Mouse (Mus musculus) midbrain, postnatal 0 days (tissue): ENCODE results near the gene Gm20696. TPM values are rescaled to one million over a fixed set of nuclear protein-coding genes. Genes with fewer than 3 reads are reported as not detected.

Experiments
- ATAC-seq: fragments of 200-750 bp; cut with Nextera tagmentation; 2 replicates; pipeline ENCODE4 v1.8.0; 2017; ENCODE audit warnings: moderate number of reproducible peaks, mild to moderate bottlenecking, moderate TSS enrichment, moderate library complexity; ENCODE audit not compliant: low FRiP score
- DNase-seq: peaks from one replicate; pipeline ENCODE4 v3.0.0-alpha.2; 2015; ENCODE audit warnings: low spot score
- H3K27ac ChIP-seq: fragments of 300-500 bp; sonication (generic); 2 replicates; pipeline ENCODE4 v1.5.1; 2014; ENCODE audit warnings: low read depth, mild to moderate bottlenecking, low read length, mixed read lengths
- H3K27me3 ChIP-seq: fragments of 300-500 bp; sonication (generic); 2 replicates; pipeline ENCODE4 v1.6.1; 2014; ENCODE audit warnings: low read length, control low read depth, mixed read lengths; ENCODE audit not compliant: insufficient read depth
- H3K36me3 ChIP-seq: fragments of 300-500 bp; sonication (generic); 2 replicates; pipeline ENCODE4 v1.6.1; 2014; ENCODE audit warnings: low read length, control low read depth, mixed read lengths; ENCODE audit not compliant: insufficient read depth
- H3K4me1 ChIP-seq: fragments of 300-500 bp; sonication (generic); 2 replicates; pipeline ENCODE4 v1.6.1; 2014; ENCODE audit warnings: mild to moderate bottlenecking, control low read depth, antibody characterized with exemption, low read length, mixed read lengths; ENCODE audit not compliant: insufficient read depth
- H3K4me2 ChIP-seq: fragments of 300-500 bp; sonication (generic); 2 replicates; pipeline ENCODE4 v1.6.1; 2014; ENCODE audit warnings: low read depth, mild to moderate bottlenecking, low read length, mixed read lengths; ENCODE audit not compliant: poor library complexity, severe bottlenecking
- H3K4me3 ChIP-seq: fragments of 300-500 bp; sonication (generic); 2 replicates; pipeline ENCODE4 v1.5.1; 2014; ENCODE audit warnings: low read depth, mild to moderate bottlenecking, low read length, moderate library complexity
- H3K9ac ChIP-seq: fragments of 300-500 bp; sonication (generic); replicated peaks from 2 replicates; pipeline ENCODE4 v1.6.1; 2014; ENCODE audit warnings: mild to moderate bottlenecking, low read length, moderate library complexity, mixed read lengths; ENCODE audit not compliant: poor library complexity, severe bottlenecking
- H3K9me3 ChIP-seq: fragments of 300-500 bp; sonication (generic); 2 replicates; pipeline ENCODE4 v1.6.1; 2016; ENCODE audit warnings: low read length, control low read depth
- CTCF ChIP-seq: IDR thresholded peaks from 2 replicates; pipeline ENCODE4 v1.5.1; 2016; ENCODE audit warnings: antibody characterized with exemption, mild to moderate bottlenecking
- WGBS: fragments of 180-500 bp; shearing (Covaris S2); extraction: QIAGEN DNeasy Blood & Tissue Kit; methylation state at CpG from one replicate; pipeline ENCODE4 v1.1.7; 2014; 5-methylcytosine and 5-hydroxymethylcytosine counted together
- polyA plus RNA-seq: library from polyadenylated mRNA; unstranded; fragments of >200 nt; fragmentation: Nextera tagmentation; extraction: Ambion mirVana; gene quantifications from 2 replicates; pipeline ENCODE4 v1.2.1, GENCODE M21; 2015
- total RNA-seq: library from RNA; depleted of rRNA; stranded (reverse); fragments of >200 nt; gene quantifications from 2 replicates; pipeline ENCODE4 v1.2.3, GENCODE M21; 2014

Gm20696 gene
- total and polyA plus RNA-seq, 2 experiments from 2014 or later: 1.1 to 2.9 TPM

DNA sequence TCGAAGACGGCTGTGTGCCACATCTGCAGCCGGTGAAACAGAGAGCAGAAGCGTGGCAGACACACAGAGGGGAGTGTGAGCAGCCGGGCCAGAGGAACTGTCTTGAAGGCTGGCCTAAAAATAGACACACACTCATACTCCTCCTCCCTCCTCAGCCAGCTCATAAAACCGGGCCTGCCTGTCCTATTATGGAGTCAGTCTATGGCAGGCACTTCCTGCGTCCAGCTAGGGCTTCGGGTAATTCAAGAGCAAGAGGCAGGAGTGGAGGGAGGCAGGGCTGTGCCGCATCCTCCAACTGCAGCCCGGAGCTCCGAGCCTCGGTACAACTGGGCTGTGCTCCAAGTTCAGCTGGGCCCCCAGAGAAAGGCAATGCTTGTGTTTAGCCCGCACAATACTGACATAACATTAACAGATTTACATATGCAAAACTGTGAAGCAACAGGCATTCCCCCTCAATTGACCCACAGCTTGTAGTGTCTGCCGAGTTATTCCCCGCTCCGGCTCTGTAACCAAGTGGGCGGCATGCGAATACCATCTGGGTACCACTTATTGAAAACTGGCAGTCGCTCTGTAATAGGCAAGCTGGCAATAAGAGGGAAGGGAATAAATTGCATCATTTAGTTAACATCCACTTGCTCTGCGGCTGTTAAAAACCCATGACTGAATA, 181.2 kb downstream of the Gm20696 start:
- peaks cover 8% of the 10 kb centered on the region; the same call in 1 of the 2 replicates for H3K4me1 ChIP-seq
- DNase-seq (peak; percentile 86), ATAC-seq (peak; percentile 85)
- TF ChIP-seq CTCF: no peak
- no peaks in the 10 kb centered on the region for H3K36me3 ChIP-seq
- H3K9ac ChIP-seq: no peak overlapping the region; the same call in 1 of the 2 replicates
- peak overlapping the region; percentile 51 for H3K27ac ChIP-seq
- 21% methylated on average over 20 of the region's 20 CpGs for WGBS
- H3K27me3 ChIP-seq: no peaks in the 10 kb centered on the region
- H3K4me3 ChIP-seq: no peak overlapping the region
- no peaks in the 10 kb centered on the region for H3K9me3 ChIP-seq
- peak overlapping the region; percentile 36 for H3K4me2 ChIP-seq

GRCm38 (mm10) chr6:99484884-99485216, 181.7 kb downstream of the Gm20696 start:
- no peak for DNase-seq
- Histone ChIP-seq H3K27me3 (no peaks in the 10 kb centered on the region), H3K27ac (peak overlapping the region; percentile 51), H3K9ac (no peak overlapping the region; the same call in 1 of the 2 replicates), H3K4me1 (peaks cover 8% of the 10 kb centered on the region; the same call in 1 of the 2 replicates), H3K36me3 (no peaks in the 10 kb centered on the region), H3K9me3 (no peaks in the 10 kb centered on the region), H3K4me2 (peak overlapping the region; percentile 36), H3K4me3 (no peak overlapping the region)
- WGBS: 53% methylated on average over 8 of the region's 8 CpGs
- no peak for ATAC-seq
- TF ChIP-seq CTCF: no peak

GRCm38 (mm10) chr6:99484197-99484725, 182.3 kb downstream of the Gm20696 start:
- Histone ChIP-seq H3K9ac (no peak overlapping the region), H3K4me2 (no peak overlapping the region), H3K27me3 (no peaks in the 10 kb centered on the region), H3K4me1 (peaks cover 8% of the 10 kb centered on the region; the same call in 1 of the 2 replicates), H3K9me3 (no peaks in the 10 kb centered on the region), H3K4me3 (no peak overlapping the region), H3K36me3 (no peaks in the 10 kb centered on the region), H3K27ac (no peak overlapping the region)
- TF ChIP-seq CTCF: no peak
- DNase-seq (no peak), ATAC-seq (no peak)
- 83% methylated on average over 7 of the region's 7 CpGs for WGBS

GRCm38 (mm10) chr6:99483556-99483955, 183.0 kb downstream of the Gm20696 start:
- Histone ChIP-seq H3K36me3 (no peaks in the 10 kb centered on the region), H3K4me2 (no peak overlapping the region), H3K27me3 (no peaks in the 10 kb centered on the region), H3K4me3 (no peak overlapping the region), H3K27ac (no peak overlapping the region), H3K9ac (no peak overlapping the region), H3K4me1 (peaks cover 8% of the 10 kb centered on the region; the same call in 1 of the 2 replicates), H3K9me3 (no peaks in the 10 kb centered on the region)
- no peak for TF ChIP-seq CTCF
- ATAC-seq: no peak
- 91% methylated on average over 10 of the region's 10 CpGs for WGBS
- no peak for DNase-seq

DNA sequence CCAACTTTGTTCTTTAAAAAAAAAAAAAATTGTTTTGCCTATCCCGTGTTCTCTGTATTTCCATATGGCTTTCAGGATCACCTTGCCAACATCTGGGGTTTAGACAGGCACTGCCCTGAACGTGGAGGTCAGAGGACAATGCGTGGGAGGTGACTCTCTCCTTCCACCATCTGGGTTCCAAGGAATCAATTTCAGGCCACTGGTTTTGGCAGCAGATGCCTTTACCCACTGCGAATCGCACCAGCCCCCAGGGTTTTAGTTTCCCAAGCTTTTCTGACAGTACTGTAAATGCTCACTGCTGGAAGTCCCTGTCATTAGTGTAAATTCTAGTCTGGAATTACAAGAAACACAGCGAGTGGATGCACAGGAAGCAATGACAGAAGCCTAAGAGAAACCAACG, 185.0 kb downstream of the Gm20696 start:
- no peak for TF ChIP-seq CTCF
- H3K27ac ChIP-seq: no peak overlapping the region
- WGBS: 73% methylated on average over 7 of the region's 7 CpGs
- peaks cover 8% of the 10 kb centered on the region; the same call in 1 of the 2 replicates for H3K4me1 ChIP-seq
- no peaks in the 10 kb centered on the region for H3K36me3 ChIP-seq
- no peak overlapping the region for H3K4me3 ChIP-seq
- DNase-seq: no peak
- no peaks in the 10 kb centered on the region for H3K9me3 ChIP-seq
- no peak for ATAC-seq
- no peaks in the 10 kb centered on the region for H3K27me3 ChIP-seq
- H3K9ac ChIP-seq: no peak overlapping the region
- H3K4me2 ChIP-seq: no peak overlapping the region

- no peak overlapping the region for H3K9ac ChIP-seq
- no peak overlapping the region for H3K4me3 ChIP-seq
- DNase-seq: no peak
- no peak overlapping the region for H3K4me2 ChIP-seq
- no peak for TF ChIP-seq CTCF
- H3K9me3 ChIP-seq: no peaks in the 10 kb centered on the region
- ATAC-seq: no peak
- no peaks in the 10 kb centered on the region for H3K4me1 ChIP-seq
- H3K27ac ChIP-seq: no peak overlapping the region
- WGBS: 90% methylated on average over 13 of the region's 13 CpGs
- no peaks in the 10 kb centered on the region for H3K36me3 ChIP-seq
- no peaks in the 10 kb centered on the region for H3K27me3 ChIP-seq
Measured at GRCm38 (mm10) chr6:99478873-99479650, 187.5 kb downstream of the Gm20696 start.
